Mouse (Mus musculus): ENCODE measurements around the gene Smg5. TPM values are rescaled to one million over a fixed set of nuclear protein-coding genes. Genes with fewer than 3 reads are reported as not detected.
"Not testable (repeated sequence)": the region's sequence is repeated elsewhere in the genome, so short reads cannot be mapped to it uniquely, and the experiment has no call there.

Smg5 gene
- polyA plus RNA-seq, 1 experiment from 2014 or later: 47.6 TPM

DNA sequence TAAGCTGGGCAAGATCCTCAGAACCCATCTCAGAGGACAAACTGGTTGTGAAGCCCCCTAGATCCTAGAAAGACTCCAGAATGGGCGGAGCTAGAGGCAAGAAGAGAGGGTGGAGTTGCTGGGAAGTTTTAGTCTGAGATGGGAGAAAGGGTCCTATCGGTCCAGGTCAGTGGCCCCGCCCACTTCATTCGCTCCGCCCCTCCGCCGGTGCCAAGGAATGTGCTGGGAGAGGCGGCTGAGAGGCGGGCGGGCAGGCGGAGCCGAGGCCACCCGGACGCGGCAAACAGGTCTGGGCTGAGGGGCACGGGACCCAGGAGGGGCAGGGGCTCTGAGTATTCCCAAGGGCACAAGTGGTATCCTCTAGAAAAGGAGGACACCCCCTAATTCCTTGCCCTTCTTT, 28.3 kb downstream of the Smg5 start, which contains the start of gene Paqr6:
Gene Paqr6, plus strand, starts transcription at position 248 of the 400 bp plus-strand sequence.
- Histone ChIP-seq H3K4me1 (ENCODE audit: control insufficient read depth, insufficient read depth, low read length) (no peaks in the 10 kb centered on the region), H3K27me3 (ENCODE audit: control insufficient read depth, insufficient read depth, low read length) (no peaks in the 10 kb centered on the region), H3K36me3 (ENCODE audit: control insufficient read depth, insufficient read depth, low read length) (peaks cover 24% of the 10 kb centered on the region), H3K9me3 (ENCODE audit: control insufficient read depth, low read length) (no peaks in the 10 kb centered on the region), H3K9ac (replicated peaks; ENCODE audit: low read depth, low read length) (no peak within 1 kb of the TSS), H3K4me2 (ENCODE audit: low read depth, low read length) (no peak within 1 kb of the TSS), H3K4me3 (ENCODE audit: low read depth, low read length) (no peak within 1 kb of the TSS), H3K27ac (ENCODE audit: low read depth, low read length) (no peak within 1 kb of the TSS)
- no peak for ATAC-seq (ENCODE audit: low read depth)
- 3% methylated on average over 16 of the region's 16 CpGs for WGBS

DNA sequence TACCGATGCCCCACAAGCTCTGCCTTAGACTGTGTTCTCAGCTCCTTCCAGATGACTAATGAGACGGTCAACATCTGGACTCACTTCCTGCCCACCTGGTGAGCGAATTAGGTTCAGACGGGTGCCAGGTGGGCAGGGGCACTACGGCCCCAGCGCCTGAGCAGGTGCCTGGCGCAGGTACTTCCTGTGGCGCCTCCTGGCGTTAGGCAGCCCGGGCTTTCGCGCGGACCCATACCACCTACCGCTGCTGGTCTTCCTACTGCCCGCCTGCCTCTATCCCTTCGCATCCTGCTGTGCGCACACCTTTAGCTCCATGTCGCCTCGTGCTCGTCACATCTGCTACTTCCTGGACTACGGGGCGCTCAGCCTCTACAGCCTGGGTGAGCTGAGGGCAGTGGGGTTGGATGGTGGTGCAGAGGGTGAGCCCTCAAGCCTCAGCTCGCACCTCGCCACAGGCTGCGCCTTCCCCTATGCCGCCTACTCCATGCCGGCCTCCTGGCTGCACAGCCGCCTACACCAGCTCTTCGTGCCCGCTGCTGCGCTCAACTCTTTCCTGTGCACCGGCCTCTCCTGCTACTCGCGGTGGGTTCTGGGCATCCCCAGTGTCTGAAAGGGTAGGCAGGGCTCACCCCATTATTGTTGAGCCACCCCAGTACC, 29.8 kb downstream of the Smg5 start:
- Histone ChIP-seq H3K27ac (ENCODE audit: low read depth, low read length) (no peak overlapping the region), H3K27me3 (ENCODE audit: control insufficient read depth, insufficient read depth, low read length) (no peaks in the 10 kb centered on the region), H3K9ac (replicated peaks; ENCODE audit: low read depth, low read length) (no peak overlapping the region), H3K4me1 (ENCODE audit: control insufficient read depth, insufficient read depth, low read length) (no peaks in the 10 kb centered on the region), H3K9me3 (ENCODE audit: control insufficient read depth, low read length) (no peaks in the 10 kb centered on the region), H3K4me2 (ENCODE audit: low read depth, low read length) (no peak overlapping the region), H3K36me3 (ENCODE audit: control insufficient read depth, insufficient read depth, low read length) (peaks cover 10% of the 10 kb centered on the region), H3K4me3 (ENCODE audit: low read depth, low read length) (no peak overlapping the region)
- peak; percentile 20; the same call in 1 of the 2 replicates for ATAC-seq (ENCODE audit: low read depth)
- WGBS: 44% methylated on average over 34 of the region's 34 CpGs

DNA sequence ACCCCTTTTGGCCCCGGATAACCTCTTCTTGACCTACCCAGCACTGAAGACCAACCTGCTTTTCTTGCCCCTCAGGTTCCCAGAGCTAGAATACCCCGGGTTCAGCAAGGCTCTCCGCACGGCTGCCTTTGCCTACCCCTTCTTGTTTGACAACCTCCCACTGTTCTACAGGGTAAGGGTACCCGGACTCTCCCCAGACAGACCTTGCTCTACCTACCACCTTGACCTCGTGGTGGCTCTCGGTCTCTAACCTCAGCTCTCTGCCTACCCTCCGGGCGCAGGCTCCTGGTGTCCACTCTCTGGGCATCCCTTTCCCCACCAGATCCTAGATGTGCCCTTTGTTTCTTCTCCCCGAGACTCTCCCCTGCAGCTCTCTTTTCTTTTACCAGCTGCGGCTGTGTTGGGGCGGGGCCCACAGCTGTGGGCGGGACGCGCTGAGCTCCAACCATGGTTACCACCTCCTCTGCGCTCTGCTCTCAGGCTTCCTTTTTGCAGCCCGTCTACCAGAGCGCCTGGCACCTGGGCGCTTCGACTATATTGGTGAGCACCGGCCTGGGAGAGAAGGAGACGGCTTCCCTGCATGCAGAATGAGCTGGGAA, 30.9 kb downstream of the Smg5 start:
- 4% methylated on average over 20 of the region's 22 CpGs for WGBS
- not testable (repeated sequence) for H3K36me3 ChIP-seq (ENCODE audit: control insufficient read depth, insufficient read depth, low read length); H3K27ac ChIP-seq (ENCODE audit: low read depth, low read length); H3K4me2 ChIP-seq (ENCODE audit: low read depth, low read length); H3K4me3 ChIP-seq (ENCODE audit: low read depth, low read length); H3K27me3 ChIP-seq (ENCODE audit: control insufficient read depth, insufficient read depth, low read length); H3K9ac ChIP-seq (replicated peaks; ENCODE audit: low read depth, low read length); H3K4me1 ChIP-seq (ENCODE audit: control insufficient read depth, insufficient read depth, low read length); H3K9me3 ChIP-seq (ENCODE audit: control insufficient read depth, low read length)
- peak; percentile 84 for ATAC-seq (ENCODE audit: low read depth)

DNA sequence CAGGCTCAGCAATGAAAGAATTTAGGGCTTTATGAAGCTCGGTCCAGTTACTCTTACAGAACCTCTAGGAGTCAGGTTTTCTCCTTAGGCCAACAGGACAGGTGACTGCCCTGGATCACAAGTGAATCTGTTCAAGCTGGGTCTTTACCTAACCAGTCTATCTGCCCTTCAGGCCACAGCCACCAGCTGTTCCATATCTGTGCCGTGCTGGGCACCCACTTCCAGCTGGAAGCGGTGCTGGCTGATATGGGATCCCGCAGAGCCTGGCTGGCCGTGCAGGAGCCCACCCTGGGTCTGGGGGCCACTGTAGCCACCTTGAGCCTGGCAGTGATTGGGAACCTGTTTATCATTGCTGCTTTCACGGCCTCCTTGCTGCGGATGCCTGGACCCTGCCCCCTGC, 31.5 kb downstream of the Smg5 start:
- 46% methylated on average over 3 of the region's 7 CpGs for WGBS
- H3K9me3 ChIP-seq (ENCODE audit: control insufficient read depth, low read length); H3K4me3 ChIP-seq (ENCODE audit: low read depth, low read length); H3K4me2 ChIP-seq (ENCODE audit: low read depth, low read length); H3K27ac ChIP-seq (ENCODE audit: low read depth, low read length); H3K4me1 ChIP-seq (ENCODE audit: control insufficient read depth, insufficient read depth, low read length); H3K36me3 ChIP-seq (ENCODE audit: control insufficient read depth, insufficient read depth, low read length); H3K27me3 ChIP-seq (ENCODE audit: control insufficient read depth, insufficient read depth, low read length); H3K9ac ChIP-seq (replicated peaks; ENCODE audit: low read depth, low read length): not testable (repeated sequence)
- peak; percentile 48; the same call in 1 of the 2 replicates for ATAC-seq (ENCODE audit: low read depth)

DNA sequence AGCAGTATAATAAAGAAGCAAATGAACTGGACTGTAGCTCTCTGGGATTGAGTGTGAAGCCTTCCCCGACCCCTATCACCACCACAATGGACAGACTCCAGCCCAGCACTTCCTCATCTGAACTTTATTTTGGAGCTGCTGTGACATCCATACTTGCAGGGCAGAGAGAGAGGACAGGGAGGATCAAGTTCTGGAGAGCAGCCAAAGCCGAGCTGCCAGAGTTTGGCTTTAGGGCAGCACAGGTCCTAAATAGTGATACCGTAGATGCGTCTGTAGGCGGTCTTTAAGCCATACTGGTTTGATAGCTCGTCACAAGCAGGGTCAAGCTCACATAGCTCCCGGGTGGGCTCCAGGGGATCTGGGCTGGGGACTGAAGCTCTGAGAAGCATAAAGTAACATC, 32.5 kb downstream of the Smg5 start:
- not testable (repeated sequence) for ATAC-seq (ENCODE audit: low read depth); H3K36me3 ChIP-seq (ENCODE audit: control insufficient read depth, insufficient read depth, low read length); H3K4me2 ChIP-seq (ENCODE audit: low read depth, low read length); H3K4me3 ChIP-seq (ENCODE audit: low read depth, low read length); H3K9me3 ChIP-seq (ENCODE audit: control insufficient read depth, low read length); H3K27ac ChIP-seq (ENCODE audit: low read depth, low read length); H3K4me1 ChIP-seq (ENCODE audit: control insufficient read depth, insufficient read depth, low read length); H3K27me3 ChIP-seq (ENCODE audit: control insufficient read depth, insufficient read depth, low read length); H3K9ac ChIP-seq (replicated peaks; ENCODE audit: low read depth, low read length)
- WGBS: 94% methylated on average over 7 of the region's 7 CpGs

DNA sequence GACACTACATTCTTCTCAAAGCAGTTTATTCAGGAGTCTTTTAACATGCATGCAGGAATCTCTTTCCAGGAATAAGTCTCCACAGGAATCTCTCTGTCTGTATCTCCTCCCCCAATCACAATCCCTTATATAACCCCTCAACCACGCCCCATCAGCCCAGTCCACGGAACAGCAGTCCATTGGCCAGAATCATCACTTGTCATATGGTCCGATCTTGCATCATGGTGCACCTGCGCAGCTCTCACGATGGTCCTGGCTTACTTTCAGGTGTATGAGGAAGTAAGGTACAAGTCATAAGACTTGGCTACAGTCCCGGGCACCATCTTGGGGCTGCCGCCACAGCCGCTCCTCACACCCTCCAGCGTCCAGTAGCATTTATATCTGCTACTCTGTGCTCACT, 36.6 kb downstream of the Smg5 start, which contains the start of gene Bglap3:
Gene Bglap3, minus strand, starts transcription at position 101 of the 400 bp plus-strand sequence.
- not testable (repeated sequence) for H3K4me3 ChIP-seq (ENCODE audit: low read depth, low read length); H3K27me3 ChIP-seq (ENCODE audit: control insufficient read depth, insufficient read depth, low read length); H3K9ac ChIP-seq (replicated peaks; ENCODE audit: low read depth, low read length); H3K4me2 ChIP-seq (ENCODE audit: low read depth, low read length); ATAC-seq (ENCODE audit: low read depth); H3K4me1 ChIP-seq (ENCODE audit: control insufficient read depth, insufficient read depth, low read length); H3K27ac ChIP-seq (ENCODE audit: low read depth, low read length); H3K9me3 ChIP-seq (ENCODE audit: control insufficient read depth, low read length); H3K36me3 ChIP-seq (ENCODE audit: control insufficient read depth, insufficient read depth, low read length)
- WGBS: 96% methylated on average over 9 of the region's 9 CpGs

DNA sequence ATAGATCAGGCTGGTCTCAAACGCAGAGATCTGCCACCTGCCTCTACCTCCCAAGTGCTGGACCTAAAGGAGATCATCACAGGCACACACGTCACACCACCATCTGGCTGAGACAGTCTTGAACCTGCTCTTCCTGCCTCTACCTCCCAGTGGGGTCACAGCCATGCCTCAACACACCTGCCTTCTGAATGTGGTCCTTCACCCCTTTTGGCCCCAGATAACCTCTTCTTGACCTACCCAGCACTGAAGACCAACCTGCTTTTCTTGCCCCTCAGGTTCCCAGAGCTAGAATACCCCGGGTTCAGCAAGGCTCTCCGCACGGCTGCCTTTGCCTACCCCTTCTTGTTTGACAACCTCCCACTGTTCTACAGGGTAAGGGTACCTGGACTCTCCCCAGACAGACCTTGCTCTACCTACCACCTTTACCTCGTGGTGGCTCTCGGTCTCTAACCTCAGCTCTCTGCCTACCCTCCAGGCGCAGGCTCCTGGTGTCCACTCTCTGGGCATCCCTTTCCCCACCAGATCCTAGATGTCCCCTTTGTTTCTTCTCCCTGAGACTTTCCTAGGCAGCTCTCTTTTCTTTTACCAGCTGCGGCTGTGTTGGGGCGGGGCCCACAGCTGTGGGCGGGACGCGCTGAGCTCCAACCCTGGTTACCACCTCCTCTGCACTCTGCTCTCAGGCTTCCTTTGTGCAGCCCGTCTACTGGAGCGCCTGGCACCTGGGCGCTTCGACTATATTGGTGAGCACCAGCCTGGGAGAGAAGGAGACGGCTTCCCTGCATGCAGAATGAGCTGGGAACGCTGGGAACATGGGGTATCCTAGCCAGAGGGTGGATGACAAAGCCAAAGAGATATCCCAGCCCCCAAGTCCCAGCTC, 39.9 kb downstream of the Smg5 start:
- H3K27me3 ChIP-seq (ENCODE audit: control insufficient read depth, insufficient read depth, low read length); H3K9ac ChIP-seq (replicated peaks; ENCODE audit: low read depth, low read length); H3K4me1 ChIP-seq (ENCODE audit: control insufficient read depth, insufficient read depth, low read length); H3K4me3 ChIP-seq (ENCODE audit: low read depth, low read length); H3K9me3 ChIP-seq (ENCODE audit: control insufficient read depth, low read length); H3K36me3 ChIP-seq (ENCODE audit: control insufficient read depth, insufficient read depth, low read length): not testable (repeated sequence)
- H3K4me2 ChIP-seq (ENCODE audit: low read depth, low read length): peak overlapping the region; percentile 20; the same call in 1 of the 2 replicates
- H3K27ac ChIP-seq (ENCODE audit: low read depth, low read length): 0 out of 2 replicates have a peak overlapping the region, but pooled peaks have one; percentile 40
- 10% methylated on average over 18 of the region's 19 CpGs for WGBS
- peak; percentile 91 for ATAC-seq (ENCODE audit: low read depth)

DNA sequence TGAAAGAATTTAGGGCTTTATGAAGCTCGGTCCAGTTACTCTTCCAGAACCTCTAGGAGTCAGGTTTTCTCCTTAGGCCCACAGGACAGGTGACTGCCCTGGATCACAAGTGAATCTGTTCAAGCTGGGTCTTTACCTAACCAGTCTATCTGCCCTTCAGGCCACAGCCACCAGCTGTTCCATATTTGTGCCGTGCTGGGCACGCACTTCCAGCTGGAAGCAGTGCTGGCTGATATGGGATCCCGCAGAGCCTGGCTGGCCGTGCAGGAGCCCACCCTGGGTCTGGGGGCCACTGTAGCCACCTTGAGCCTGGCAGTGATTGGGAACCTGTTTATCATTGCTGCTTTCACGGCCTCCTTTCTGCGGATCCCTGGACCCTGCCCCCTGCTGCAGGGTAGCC, 40.6 kb downstream of the Smg5 start:
- H3K36me3 ChIP-seq (ENCODE audit: control insufficient read depth, insufficient read depth, low read length); H3K9ac ChIP-seq (replicated peaks; ENCODE audit: low read depth, low read length); H3K27me3 ChIP-seq (ENCODE audit: control insufficient read depth, insufficient read depth, low read length); H3K4me3 ChIP-seq (ENCODE audit: low read depth, low read length); H3K9me3 ChIP-seq (ENCODE audit: control insufficient read depth, low read length); H3K4me1 ChIP-seq (ENCODE audit: control insufficient read depth, insufficient read depth, low read length): not testable (repeated sequence)
- WGBS: 24% methylated on average over 5 of the region's 7 CpGs
- 0 out of 2 replicates have a peak overlapping the region, but pooled peaks have one; percentile 40 for H3K27ac ChIP-seq (ENCODE audit: low read depth, low read length)
- peak overlapping the region; percentile 20; the same call in 1 of the 2 replicates for H3K4me2 ChIP-seq (ENCODE audit: low read depth, low read length)
- peak; percentile 12; the same call in 1 of the 2 replicates for ATAC-seq (ENCODE audit: low read depth)

DNA sequence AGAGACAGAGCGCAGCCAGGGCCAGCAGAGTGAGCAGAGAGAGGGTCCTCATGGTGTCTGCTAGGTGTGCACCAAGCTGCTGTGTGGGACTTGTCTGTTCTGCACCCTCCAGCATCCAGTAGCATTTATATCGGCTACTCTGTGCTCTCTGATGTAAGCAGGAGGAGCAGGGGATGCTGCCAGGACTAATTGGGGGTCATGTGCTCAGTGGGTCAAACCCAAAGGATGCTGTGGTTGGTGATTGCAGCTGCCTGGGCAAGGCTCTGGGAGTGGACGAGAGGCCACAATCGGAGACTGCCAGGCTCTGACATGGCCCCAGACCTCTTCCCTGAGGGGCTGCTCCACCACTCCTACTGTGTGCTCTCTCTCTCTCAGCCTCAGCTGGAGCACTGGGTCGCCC, 42.5 kb downstream of the Smg5 start, which contains the start of gene Bglap2:
Gene Bglap2, minus strand, starts transcription at position 101 of the 400 bp plus-strand sequence.
- H3K4me1 ChIP-seq (ENCODE audit: control insufficient read depth, insufficient read depth, low read length); H3K36me3 ChIP-seq (ENCODE audit: control insufficient read depth, insufficient read depth, low read length); H3K9ac ChIP-seq (replicated peaks; ENCODE audit: low read depth, low read length); H3K4me2 ChIP-seq (ENCODE audit: low read depth, low read length); H3K27me3 ChIP-seq (ENCODE audit: control insufficient read depth, insufficient read depth, low read length); H3K9me3 ChIP-seq (ENCODE audit: control insufficient read depth, low read length); H3K27ac ChIP-seq (ENCODE audit: low read depth, low read length); ATAC-seq (ENCODE audit: low read depth); H3K4me3 ChIP-seq (ENCODE audit: low read depth, low read length): not testable (repeated sequence)
- WGBS: 75% methylated on average over 5 of the region's 5 CpGs
